Mouse (Mus musculus): Measurements from ENCODE around the gene Spn.

GRCm38 (mm10) chr7:127117948-127118347 is 19.7 kb downstream of the Spn start:
- TF ChIP-seq E2F4 (IDR thresholded peaks at IDR 0.05; ENCODE audit: borderline replicate concordance, low read depth, low read length) (no peak), MAZ (IDR thresholded peaks at IDR 0.05; ENCODE audit: low read depth, low read length) (no peak), CHD1 (IDR thresholded peaks at IDR 0.05; ENCODE audit: low read depth, low read length) (no peak), CTCF (IDR thresholded peaks at IDR 0.05 in 2 of 3, conservative IDR thresholded peaks at IDR 0.05 in 1 of 3; ENCODE audit: control insufficient read depth in 1 of 3, insufficient read depth in 1 of 3, low read depth in 2 of 3, low read length in 3 of 3, poor library complexity in 1 of 3, severe bottlenecking in 1 of 3) (peak in 2 of 3 experiments; percentile 7 to 48; a peak in 2 of 6 replicates), HCFC1 (IDR thresholded peaks at IDR 0.05; ENCODE audit: low read depth, low read length) (no peak), POLR2A (IDR thresholded peaks at IDR 0.05; ENCODE audit: control insufficient read depth in 1 of 2, insufficient read depth in 1 of 2, low read depth in 1 of 2, low read length in 2 of 2, poor library complexity in 1 of 2) (no peak), POLR2AphosphoS5 (IDR thresholded peaks at IDR 0.05; ENCODE audit: borderline replicate concordance, low read depth, low read length) (no peak), ZC3H11A (IDR thresholded peaks at IDR 0.05; ENCODE audit: low read depth, low read length) (peak; percentile 12; the same call in 1 of the 2 replicates), TCF12 (IDR thresholded peaks at IDR 0.05; ENCODE audit: low read depth, low read length) (no peak)
